Mouse (Mus musculus): ENCODE measurements around the gene Ankrd1.

DNA sequence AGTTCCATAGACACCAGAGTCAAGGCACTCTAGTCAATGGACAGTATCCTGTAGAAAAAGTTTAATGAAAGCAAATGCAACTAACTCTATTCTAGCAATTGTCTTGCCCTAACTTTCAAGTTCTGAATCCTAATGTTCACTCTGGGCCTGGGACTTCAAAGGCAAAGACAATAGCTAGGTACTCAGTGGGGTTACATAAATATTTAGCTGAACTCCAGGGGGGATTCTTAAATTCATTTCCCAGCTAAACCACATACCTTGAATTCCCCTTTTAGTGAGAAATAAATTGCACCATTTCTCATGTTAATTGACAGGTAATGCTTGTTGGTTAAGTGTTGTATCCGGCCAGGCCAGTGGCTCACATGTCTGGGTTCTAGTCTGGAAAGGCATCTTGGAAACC is 4.3 kb upstream of the Ankrd1 start:
- TF ChIP-seq CTCF (IDR thresholded peaks at IDR 0.05; ENCODE audit: insufficient read depth, low read depth, low read length): no peak
- no peak for TF ChIP-seq POLR2A (IDR thresholded peaks at IDR 0.05; ENCODE audit: insufficient read depth, low read depth, low read length)

Data from olfactory bulb, adult 2 months (tissue).